Mouse (Mus musculus): Measurements from ENCODE around the gene Dnm1.

DNA sequence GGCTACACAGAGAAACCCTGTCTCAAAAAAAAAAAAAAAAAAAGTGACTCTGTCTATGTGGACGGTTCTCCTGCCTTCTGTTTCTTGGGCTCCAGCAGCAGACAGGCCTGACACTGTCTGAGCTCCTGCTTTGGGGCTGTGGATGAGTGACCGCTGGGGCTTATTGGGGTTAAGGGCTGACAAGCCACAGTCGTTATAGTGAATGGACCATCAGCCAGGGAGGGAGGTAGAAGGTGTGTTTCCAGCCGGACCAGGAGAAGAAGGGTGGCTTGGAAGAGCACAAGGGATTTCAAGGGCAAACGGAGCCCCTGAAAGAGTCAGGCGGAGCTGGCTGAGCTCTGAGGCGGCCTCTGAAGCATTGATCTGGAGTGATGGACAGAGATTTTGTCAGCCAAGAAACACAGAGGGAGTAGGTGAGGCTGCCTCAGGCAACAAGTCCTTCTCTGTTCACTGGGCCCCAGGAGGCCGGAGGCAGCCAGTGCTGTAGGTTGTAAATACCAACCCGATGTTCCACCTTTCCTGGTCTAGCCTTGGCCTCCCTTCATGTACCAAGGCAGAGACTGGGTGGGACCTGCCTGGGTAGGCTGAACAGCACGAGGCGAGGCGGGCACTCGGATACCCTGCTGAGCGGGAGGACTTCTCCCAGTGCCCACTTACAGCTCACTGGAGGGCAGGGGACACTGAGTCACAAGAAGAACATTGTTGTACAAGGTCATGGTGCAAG is 8.4 kb downstream of the Dnm1 start:
- TF ChIP-seq POLR2A (IDR thresholded peaks at IDR 0.05; ENCODE audit: borderline replicate concordance, insufficient read depth, low read length) (no peak), CTCF (IDR thresholded peaks at IDR 0.05; ENCODE audit: borderline replicate concordance, insufficient read depth, low read depth, low read length) (no peak)

All from cerebellum, adult 2 months (tissue).